Mouse (Mus musculus): ENCODE data around the gene Zbtb8a.

DNA sequence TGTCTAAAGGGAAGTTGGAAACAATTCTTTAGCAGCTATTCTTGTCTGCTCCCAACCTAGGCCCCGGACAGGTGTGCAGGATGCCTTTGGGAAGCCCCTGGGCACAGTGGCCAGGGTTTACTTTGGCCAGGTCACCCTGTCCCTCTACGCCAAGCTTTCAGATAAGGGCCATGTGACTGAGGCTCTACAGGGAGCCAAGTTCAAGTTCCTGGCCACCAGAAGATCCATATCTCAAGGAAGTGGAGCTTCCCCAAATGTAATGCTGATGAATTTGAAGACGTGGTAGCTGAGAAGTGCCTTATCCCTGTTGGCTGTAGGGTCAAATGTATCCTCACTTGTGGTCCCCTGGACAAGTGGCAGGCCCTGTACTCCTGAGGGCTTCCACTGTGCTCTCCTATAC, 1.9 kb upstream of the Zbtb8a start:
- TF ChIP-seq GATA1 (IDR thresholded peaks at IDR 0.05; ENCODE audit: low read length), result no peak
- no peak for TF ChIP-seq TAL1 (IDR thresholded peaks at IDR 0.05; ENCODE audit: low read length)

Measured in erythroblast, embryonic 14.5 days (primary cell).